Mouse (Mus musculus) stomach, postnatal 0 days (tissue): ENCODE data around the gene Ell.

Experiments
- CTCF ChIP-seq: IDR thresholded peaks from 2 replicates; pipeline ENCODE4 v1.5.1; 2016; ENCODE audit warnings: antibody characterized with exemption, low read depth, mild to moderate bottlenecking, moderate library complexity
- EP300 ChIP-seq: optimal IDR thresholded peaks from 2 replicates; pipeline ENCODE3; 2016; ENCODE audit warnings: antibody characterized with exemption

- TF ChIP-seq EP300 (no peak), CTCF (no peak)
These were observed 14.5 kb downstream of the Ell start for GRCm38 (mm10) chr8:70553740-70554139.
